Mouse (Mus musculus) brain, embryonic 18.5 days (tissue): ENCODE results near the gene Gpbar1.
"Not testable (repeated sequence)": the region's sequence is repeated elsewhere in the genome, so short reads cannot be mapped to it uniquely, and the experiment has no call there.

ENCODE experiments used
- DNase-seq: peaks from one replicate; pipeline ENCODE4 v3.0.0-alpha.2; 2012; ENCODE audit warnings: low read depth, low spot score

Gpbar1 gene

DNA sequence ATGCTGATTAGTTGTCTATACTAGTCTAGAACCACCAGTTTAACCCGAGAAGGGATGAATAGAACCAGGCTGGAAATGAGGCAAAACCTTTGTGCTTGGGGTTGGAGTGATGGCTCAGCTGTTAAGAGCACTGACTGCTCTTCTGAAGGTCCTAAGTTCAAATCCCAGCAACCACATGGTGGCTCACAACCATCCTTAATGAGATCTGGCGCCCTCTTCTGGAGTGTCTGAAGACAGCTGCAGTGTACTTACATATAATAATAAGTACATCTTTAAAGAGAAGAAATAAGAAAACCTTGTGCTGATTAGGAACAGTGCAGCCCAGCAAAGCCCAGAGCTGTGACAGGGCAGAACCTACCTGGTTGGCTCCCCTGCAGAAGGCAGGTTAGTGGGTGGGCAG is 48.6 kb downstream of the Gpbar1 start:
- DNase-seq, result not testable (repeated sequence)
